Mouse (Mus musculus) fibroblast of lung, adult 2 months (primary cell): ENCODE results near the gene Slc34a1.
"Not testable (repeated sequence)": the region's sequence is repeated elsewhere in the genome, so short reads cannot be mapped to it uniquely, and the experiment has no call there.

ENCODE experiments used
- DNase-seq: peaks from one replicate; pipeline ENCODE4 v3.0.0-alpha.2; 2011; ENCODE audit warnings: low read depth

The Slc34a1 gene

GRCm38 (mm10) chr13:55404853-55405782 is 7.1 kb downstream of the Slc34a1 start:
- no peak for DNase-seq

DNA sequence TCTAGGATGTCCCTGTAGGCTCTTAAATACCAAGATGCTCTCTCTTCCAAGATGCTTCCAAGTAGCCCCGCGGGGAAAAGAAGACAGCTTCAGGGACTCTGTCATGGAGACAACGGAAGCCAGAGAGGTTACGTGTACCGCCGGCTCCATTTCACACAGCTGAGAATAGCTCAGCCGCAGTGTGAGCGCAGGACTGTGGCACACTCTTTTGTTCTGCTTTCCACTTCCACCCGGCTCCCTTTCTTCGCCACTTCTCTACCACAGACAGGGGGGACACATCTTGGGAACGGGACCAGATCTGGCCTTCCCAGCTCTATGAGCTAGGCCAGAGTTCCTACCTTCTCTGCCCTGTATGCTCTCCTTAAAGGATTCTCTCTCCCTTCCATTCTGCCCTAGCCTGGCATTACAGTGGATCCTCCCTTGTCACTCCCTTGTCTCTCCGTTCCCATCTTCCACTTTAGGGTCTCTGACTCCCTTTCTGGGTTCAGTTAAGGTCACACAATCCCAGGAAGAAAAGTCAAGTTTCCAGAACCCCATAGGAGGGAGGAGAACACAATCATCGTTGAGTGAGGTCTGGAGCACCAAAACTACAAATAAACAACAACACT is 7.9 kb downstream of the Slc34a1 start:
- no peak for DNase-seq

- no peak for DNase-seq
Observed at GRCm38 (mm10) chr13:55407341-55407740, 9.4 kb downstream of the Slc34a1 start.

DNA sequence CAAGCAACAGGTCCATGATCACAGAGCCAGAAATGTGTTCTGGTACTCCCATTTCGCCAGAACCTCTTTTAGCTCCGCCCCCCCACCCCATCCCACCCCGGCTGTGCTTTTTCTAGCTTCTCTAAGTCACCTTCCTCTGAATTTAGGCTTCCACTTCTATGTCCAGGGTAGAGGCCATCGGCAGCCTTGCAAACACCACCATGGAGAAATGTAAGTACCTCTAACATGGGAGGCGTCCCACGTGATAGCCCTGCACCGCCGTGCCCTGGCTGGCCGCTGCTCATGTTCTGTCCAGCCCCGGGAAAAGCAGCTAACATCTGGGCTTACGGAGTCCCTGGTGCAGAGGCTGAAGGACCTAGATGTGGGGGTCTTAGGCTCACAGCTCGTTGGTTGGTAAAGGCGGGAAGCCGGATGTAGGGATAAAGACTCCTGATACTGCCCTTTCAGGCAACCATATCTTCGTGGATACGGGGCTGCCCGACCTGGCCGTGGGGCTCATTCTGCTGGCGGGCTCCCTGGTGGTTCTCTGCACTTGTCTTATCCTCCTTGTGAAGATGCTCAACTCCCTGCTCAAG is 10.6 kb downstream of the Slc34a1 start:
- no peak for DNase-seq

- DNase-seq, result no peak
Observed at GRCm38 (mm10) chr13:55411826-55412225, 13.8 kb downstream of the Slc34a1 start.

- no peak for DNase-seq
Observed at GRCm38 (mm10) chr13:55412643-55413307, 14.8 kb downstream of the Slc34a1 start.

DNA sequence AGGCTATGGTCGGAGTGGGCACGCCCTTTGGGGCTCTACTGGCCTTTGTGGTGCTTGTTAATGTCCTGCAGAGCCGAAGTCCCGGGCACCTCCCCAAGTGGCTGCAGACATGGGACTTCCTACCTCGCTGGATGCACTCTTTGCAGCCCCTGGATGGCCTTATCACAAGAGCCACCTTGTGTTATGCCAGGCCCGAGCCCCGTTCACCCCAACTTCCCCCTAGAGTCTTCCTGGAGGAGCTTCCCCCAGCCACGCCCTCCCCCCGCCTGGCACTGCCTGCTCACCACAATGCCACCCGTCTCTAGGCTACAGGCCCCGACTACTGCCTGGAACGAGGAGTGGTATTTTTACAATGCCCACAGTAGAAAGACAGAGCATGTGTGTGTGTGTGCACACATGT is 15.3 kb downstream of the Slc34a1 start:
- no peak for DNase-seq

GRCm38 (mm10) chr13:55414743-55415380 is 16.9 kb downstream of the Slc34a1 start, which contains the start of gene Pfn3:
TSS of gene Pfn3 (minus strand) at chr13:55415232.
- DNase-seq, result no peak

- peak; percentile 59 for DNase-seq
Observed at GRCm38 (mm10) chr13:55418004-55418403, 20.0 kb downstream of the Slc34a1 start.

DNA sequence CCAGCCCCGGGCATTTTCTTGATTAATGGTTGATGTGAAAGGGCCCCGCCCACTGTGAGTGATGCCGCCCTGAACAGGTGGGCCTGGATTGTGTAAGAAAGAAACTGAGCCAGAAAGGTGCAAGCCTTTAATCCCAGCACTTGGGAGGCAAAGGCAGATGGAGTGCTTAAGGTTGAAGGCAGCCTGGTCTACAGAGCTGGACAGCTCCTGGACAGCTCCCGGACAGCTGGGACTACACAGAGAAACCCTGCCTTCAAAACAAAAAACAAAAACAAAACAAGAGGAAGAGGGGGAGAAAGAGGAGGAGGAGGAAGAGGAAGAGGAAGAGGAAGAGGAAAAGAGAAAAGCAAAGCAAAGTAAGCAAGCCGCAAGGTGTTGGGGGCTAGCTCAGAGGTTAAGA is 21.2 kb downstream of the Slc34a1 start:
- no peak for DNase-seq

DNA sequence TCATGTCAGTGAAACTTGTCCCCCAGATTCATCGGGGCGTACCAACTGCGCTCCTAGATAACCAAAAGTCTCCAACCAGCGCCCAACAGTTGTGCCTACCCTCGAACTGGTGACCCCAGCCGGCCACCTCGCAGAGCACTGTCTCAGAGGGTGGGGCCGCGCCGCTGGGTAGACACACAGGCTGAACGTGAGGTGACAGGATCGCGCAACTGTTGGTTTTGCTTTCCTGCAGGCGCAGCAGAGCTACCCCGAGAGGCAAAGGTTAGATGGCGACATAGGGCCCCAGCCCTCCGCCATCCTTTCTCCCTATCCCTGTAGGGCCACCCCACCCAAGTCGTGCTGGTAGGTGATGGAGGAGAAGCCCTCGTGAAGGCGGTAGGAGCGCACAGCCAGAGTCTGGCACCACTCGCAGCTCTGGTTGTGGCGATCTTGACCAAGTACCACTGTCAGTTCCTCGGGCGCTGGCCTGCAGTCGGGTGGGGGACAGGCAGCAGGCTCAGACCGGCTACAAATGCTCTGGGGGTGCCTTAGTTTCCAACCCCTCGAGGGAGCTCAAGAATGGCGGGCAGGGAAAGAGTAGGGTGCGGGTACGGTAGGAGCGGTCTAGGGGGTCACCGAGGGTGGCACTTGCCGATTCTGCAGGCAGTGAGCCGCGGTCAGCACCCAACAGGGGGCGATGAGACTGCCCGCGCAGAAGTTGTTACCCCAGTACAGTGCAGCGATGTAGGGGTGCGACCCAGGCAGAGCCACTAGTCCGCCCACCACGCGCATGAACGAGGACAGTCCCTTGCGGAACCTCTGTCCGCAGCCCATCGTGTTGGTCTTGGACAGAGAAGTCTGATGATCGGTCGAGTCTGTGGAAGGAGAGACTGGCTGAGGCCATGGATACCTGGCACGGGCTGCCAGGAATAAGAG is 22.3 kb downstream of the Slc34a1 start:
- DNase-seq, result no peak

DNA sequence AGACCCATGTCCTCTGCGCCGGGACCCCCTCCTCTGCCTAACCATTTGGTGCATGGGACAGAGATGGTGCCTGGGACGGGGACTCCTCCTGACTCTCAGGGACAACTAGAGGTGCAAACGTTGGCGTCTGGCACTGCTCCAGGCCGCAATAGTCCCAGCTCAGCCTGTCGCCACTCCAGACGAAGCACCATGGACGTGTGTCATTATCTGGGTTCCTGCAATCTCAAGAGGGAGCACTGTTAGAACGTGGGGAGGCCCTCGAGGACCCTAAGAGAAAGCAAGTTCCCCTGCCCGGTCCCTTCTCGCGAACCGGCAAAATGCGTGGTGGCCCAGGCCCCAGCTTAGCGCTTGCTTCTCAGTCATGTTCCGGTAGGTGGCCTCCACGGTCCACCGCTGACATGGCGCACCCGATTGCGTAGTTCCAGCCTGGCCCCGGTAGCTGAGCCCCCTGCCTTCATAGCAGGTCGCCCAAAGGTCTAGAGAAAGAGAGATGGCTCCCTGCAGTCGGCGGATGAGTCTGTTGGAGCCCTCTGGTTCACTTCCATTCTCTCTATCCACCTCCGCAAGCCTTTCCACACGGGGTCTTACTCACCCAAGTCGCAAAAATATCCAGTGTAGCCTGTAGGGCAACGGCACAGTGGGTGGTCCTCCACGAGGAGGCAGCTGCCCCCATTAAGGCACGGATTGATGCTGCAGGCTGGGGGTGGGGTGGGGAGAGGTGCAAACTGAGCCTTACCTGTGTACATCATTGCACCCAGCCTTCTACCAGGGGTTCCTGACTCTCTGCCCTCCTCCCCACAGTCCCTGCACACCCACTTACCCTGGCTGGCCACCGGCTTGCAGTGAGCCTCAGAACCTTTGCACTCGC is 23.2 kb downstream of the Slc34a1 start:
- DNase-seq, result no peak

DNA sequence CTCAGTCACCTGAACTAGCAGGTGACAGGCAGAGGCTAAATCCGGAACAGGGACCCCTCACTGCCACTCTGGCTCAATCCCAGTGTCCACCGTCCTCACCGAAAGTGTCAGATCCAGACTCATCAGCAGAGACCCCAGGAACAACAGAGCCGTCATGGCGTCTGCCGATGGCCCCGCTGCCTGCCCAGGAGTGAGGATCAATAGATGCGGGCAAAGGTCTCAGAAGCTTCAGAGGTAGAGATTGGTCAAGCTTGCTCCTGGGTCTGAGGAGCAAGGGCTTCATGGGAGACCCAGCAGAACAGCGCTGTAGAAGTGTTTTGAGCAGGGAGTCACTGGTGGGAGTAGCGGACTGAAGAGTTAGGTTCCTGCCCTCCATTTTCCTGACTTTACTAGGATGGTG is 28.6 kb downstream of the Slc34a1 start, which contains the start of gene F12:
Gene F12 (minus strand): TSS at position 181 of the 400 bp plus-strand sequence.
- DNase-seq, result no peak

DNA sequence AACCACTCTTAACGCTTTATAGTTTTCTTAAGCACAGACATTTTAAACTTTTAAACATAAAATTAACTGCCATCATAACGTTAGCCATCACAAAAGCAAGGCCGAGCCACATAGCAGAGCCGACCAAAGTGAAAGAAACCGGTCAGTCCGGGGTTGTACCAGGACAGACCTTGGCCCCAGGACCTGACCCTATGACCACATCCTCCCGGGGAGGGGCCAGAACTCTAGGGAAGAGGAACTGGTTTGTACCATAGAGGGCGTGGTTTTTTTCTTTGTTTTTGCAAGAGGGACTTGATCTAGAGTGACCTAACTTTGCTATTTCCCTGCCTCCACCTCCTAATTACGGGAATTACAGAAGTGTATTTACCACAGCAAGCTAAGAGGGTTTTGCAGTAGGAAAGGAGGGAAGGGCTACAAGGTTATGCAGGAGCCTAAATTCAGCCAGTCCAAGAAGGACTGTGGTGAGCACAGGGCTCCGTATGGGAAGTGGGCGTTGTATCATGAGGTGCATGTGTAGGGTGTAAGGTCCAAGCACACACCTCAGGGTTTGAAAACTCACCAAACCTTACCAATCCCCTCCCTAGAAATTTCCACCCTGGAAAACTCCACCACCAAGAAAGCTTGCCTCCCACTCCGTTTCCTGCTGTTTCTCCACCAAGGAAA is 31.4 kb downstream of the Slc34a1 start:
- no peak for DNase-seq

DNA sequence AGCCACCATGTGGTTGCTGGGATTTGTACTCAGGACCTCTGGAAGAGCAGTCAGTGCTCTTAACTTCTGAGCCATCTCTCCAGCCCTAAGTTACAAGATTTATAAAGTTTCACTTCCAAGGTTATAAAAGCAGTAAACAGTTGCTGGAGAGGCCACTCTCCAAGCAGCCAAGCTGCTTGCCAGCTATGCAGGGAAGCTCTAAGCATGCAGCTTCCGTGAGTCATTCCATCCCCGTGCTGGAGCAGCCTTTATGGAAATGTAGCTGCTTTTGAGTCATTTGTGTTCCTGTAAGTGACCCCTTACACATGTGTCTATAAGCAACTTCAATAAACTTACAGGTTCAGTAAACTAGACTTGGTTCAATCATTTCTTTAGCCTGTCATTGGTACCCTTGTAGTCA is 32.6 kb downstream of the Slc34a1 start:
- peak; percentile 24 for DNase-seq

DNA sequence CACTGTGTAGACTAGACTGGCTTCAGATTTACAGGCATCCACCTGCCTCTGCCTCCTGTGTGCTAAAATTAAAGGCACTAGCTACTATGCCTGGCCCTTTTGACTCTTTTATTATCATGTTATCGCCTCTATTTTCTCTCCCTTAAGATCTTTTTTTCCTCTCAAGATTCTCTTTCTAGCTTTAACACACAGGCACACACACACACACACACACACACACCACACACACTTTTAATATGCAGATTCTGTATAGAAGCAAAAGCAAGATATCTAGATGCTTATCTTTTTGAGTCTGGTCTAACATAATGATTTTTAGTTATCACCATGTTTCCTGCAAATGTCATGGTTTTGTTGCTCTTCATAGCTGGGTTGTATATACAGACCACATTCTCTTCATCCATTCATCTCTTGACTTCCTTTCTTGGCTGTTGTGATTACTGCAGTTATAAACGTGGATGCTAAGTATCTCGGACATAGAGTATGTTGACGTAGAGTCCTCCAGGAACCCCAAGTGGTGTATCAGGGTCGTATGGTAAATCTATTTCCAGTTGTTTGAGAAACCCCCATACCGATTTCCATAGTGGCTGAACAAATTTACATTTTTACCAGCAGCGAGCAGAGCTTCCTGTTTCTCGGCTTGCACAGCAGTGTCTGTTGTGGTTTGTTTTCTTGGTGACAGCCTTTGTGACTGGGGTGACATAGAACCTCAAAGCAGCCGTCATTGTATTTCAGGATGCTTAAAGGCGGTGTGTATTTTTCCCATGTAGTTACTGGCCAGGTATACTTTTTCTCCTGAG is 34.1 kb downstream of the Slc34a1 start:
- DNase-seq, result no peak

- not testable (repeated sequence) for DNase-seq
Observed at GRCm38 (mm10) chr13:55437111-55437629, 39.2 kb downstream of the Slc34a1 start.

- no peak for DNase-seq
Observed at GRCm38 (mm10) chr13:55443799-55444285, 45.9 kb downstream of the Slc34a1 start.
